Mouse (Mus musculus): ENCODE measurements around the gene Elmsan1. TPM values are rescaled to one million over a fixed set of nuclear protein-coding genes. Genes with fewer than 3 reads are reported as not detected.

Elmsan1 gene
- polyA plus RNA-seq, 1 experiment, result 28.3 TPM

DNA sequence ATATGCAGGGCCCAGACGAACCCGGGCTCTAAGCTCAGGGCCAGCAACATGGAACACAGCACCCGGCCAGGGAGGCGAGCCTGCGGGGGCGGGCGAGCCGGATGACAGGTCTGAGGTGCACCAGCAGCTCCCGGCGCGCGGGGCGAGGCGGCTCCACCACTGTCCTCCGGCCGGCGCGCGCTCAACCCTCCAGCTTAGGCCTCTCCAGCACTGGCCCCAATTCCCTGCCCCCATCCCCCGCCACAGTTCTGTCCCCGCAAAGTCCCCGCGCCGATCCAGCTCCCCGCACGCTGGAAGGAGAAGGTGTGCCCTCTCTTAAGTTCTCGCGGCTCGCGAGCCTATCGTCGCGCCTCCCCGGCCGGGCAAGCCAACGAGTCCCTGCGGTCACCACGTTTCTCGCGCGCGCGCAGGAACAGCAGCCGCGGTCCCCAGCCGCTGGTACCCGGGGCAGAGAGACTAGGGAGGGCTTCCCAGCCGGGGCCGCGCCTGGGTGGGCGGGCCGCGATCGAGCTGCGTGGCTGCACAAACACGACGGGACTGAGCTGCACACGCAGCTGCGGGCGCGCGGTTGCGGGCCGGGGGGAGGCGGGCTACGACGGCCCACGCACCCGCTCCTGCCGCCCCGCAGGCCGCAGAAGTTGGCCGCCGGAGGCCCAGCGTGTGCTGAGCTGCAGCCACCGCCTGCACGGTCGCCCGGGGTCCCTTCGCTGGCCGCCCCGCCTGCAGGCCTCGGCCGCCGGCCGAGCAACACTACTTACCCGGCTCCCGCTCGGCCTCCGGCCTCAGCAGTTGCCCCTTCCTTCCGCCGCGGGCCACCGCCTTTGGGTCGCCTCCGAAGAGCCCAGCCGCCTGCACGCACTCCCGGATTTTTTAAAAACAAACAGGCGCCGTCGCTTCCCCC lies 25.7 kb downstream of the Elmsan1 start:
- no peaks in the 10 kb centered on the region for H3K36me3 ChIP-seq (ENCODE audit: control insufficient read depth, insufficient read depth, low read length, poor library complexity, severe bottlenecking)
- H3K9ac ChIP-seq (ENCODE audit: low read depth, poor library complexity, severe bottlenecking), result peak overlapping the region; percentile 94
- H3K4me1 ChIP-seq (ENCODE audit: control insufficient read depth, insufficient read depth, low read length), result peaks cover 22% of the 10 kb centered on the region
- no peaks in the 10 kb centered on the region for H3K27me3 ChIP-seq (ENCODE audit: control insufficient read depth, insufficient read depth, low read length, poor library complexity, severe bottlenecking)
- no peak for TF ChIP-seq CTCF (IDR thresholded peaks at IDR 0.05; ENCODE audit: low read depth, low read length)
- peak overlapping the region; percentile 29 for H3K27ac ChIP-seq (ENCODE audit: insufficient read depth, low read length)
- H3K4me3 ChIP-seq (ENCODE audit: low read depth, low read length), result peak overlapping the region; percentile 84
- no peaks in the 10 kb centered on the region for H3K9me3 ChIP-seq (replicated peaks; ENCODE audit: control insufficient read depth, insufficient read depth, low read length, poor library complexity, severe bottlenecking)

DNA sequence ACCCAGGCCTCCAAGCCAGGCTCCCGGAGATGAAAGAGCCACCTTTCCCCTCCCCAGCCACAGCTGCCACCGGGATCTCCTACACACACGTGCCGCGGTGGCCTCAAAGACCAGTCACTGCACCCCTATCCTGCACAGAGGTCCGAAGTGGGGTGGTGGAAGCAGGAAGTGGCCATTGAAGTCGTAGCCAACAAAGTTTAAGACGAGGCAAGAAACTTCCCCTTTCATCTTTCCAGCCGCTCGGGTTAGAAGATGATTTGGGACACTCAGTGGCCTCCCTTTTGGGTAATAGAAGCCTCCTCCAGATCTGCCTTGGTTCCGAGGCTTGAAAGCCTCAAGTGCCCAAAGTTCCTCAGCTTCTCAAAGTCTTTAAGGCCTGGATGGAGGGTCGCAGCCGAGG lies 26.4 kb downstream of the Elmsan1 start:
- TF ChIP-seq CTCF (IDR thresholded peaks at IDR 0.05; ENCODE audit: low read depth, low read length) (no peak), EP300 (IDR thresholded peaks at IDR 0.05; ENCODE audit: insufficient read depth, low read depth, low read length) (no peak), POLR2A (IDR thresholded peaks at IDR 0.05; ENCODE audit: insufficient read depth, low read length) (no peak)
- Histone ChIP-seq H3K4me1 (ENCODE audit: control insufficient read depth, insufficient read depth, low read length) (peaks cover 24% of the 10 kb centered on the region), H3K9me3 (replicated peaks; ENCODE audit: control insufficient read depth, insufficient read depth, low read length, poor library complexity, severe bottlenecking) (no peaks in the 10 kb centered on the region), H3K36me3 (ENCODE audit: control insufficient read depth, insufficient read depth, low read length, poor library complexity, severe bottlenecking) (no peaks in the 10 kb centered on the region), H3K4me3 (ENCODE audit: low read depth, low read length) (peak overlapping the region; percentile 84), H3K9ac (ENCODE audit: low read depth, poor library complexity, severe bottlenecking) (peak overlapping the region; percentile 94), H3K27me3 (ENCODE audit: control insufficient read depth, insufficient read depth, low read length, poor library complexity, severe bottlenecking) (no peaks in the 10 kb centered on the region), H3K27ac (ENCODE audit: insufficient read depth, low read length) (no peak overlapping the region)

DNA sequence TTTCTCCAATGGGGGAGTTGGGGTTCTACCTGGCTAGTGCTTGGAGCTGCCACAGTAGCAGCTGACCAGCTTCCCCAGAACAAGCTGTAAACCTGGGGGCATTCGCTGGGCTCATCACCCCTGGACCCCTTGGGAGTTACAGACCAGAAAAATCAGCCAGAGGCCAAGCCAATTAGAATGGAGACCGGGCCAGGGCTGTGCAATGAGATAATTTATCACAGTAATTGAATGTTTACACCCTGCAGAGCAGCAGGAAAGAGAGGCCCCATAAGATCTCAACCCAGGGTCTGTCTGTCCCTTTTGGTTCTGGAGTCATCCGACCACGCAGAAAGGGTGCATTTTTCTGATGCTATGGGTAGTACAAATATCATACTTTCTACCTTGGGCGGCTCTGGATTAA lies 26.9 kb downstream of the Elmsan1 start:
- no peaks in the 10 kb centered on the region for H3K27me3 ChIP-seq (ENCODE audit: control insufficient read depth, insufficient read depth, low read length, poor library complexity, severe bottlenecking)
- TF ChIP-seq POLR2A (IDR thresholded peaks at IDR 0.05; ENCODE audit: insufficient read depth, low read length) (no peak), CTCF (IDR thresholded peaks at IDR 0.05; ENCODE audit: low read depth, low read length) (no peak), EP300 (IDR thresholded peaks at IDR 0.05; ENCODE audit: insufficient read depth, low read depth, low read length) (no peak)
- H3K27ac ChIP-seq (ENCODE audit: insufficient read depth, low read length), result no peak overlapping the region
- H3K9ac ChIP-seq (ENCODE audit: low read depth, poor library complexity, severe bottlenecking), result peak overlapping the region; percentile 94
- H3K36me3 ChIP-seq (ENCODE audit: control insufficient read depth, insufficient read depth, low read length, poor library complexity, severe bottlenecking), result no peaks in the 10 kb centered on the region
- peaks cover 22% of the 10 kb centered on the region for H3K4me1 ChIP-seq (ENCODE audit: control insufficient read depth, insufficient read depth, low read length)
- no peaks in the 10 kb centered on the region for H3K9me3 ChIP-seq (replicated peaks; ENCODE audit: control insufficient read depth, insufficient read depth, low read length, poor library complexity, severe bottlenecking)
- peak overlapping the region; percentile 84 for H3K4me3 ChIP-seq (ENCODE audit: low read depth, low read length)

GRCm38 (mm10) chr12:84191190-84191589 lies 27.5 kb downstream of the Elmsan1 start:
- Histone ChIP-seq H3K9me3 (replicated peaks; ENCODE audit: control insufficient read depth, insufficient read depth, low read length, poor library complexity, severe bottlenecking) (no peaks in the 10 kb centered on the region), H3K9ac (ENCODE audit: low read depth, poor library complexity, severe bottlenecking) (no peak overlapping the region), H3K36me3 (ENCODE audit: control insufficient read depth, insufficient read depth, low read length, poor library complexity, severe bottlenecking) (no peaks in the 10 kb centered on the region), H3K4me3 (ENCODE audit: low read depth, low read length) (no peak overlapping the region), H3K27ac (ENCODE audit: insufficient read depth, low read length) (no peak overlapping the region), H3K27me3 (ENCODE audit: control insufficient read depth, insufficient read depth, low read length, poor library complexity, severe bottlenecking) (no peaks in the 10 kb centered on the region), H3K4me1 (ENCODE audit: control insufficient read depth, insufficient read depth, low read length) (peaks cover 22% of the 10 kb centered on the region)
- TF ChIP-seq CTCF (IDR thresholded peaks at IDR 0.05; ENCODE audit: low read depth, low read length) (no peak), POLR2A (IDR thresholded peaks at IDR 0.05; ENCODE audit: insufficient read depth, low read length) (no peak), EP300 (IDR thresholded peaks at IDR 0.05; ENCODE audit: insufficient read depth, low read depth, low read length) (no peak)

DNA sequence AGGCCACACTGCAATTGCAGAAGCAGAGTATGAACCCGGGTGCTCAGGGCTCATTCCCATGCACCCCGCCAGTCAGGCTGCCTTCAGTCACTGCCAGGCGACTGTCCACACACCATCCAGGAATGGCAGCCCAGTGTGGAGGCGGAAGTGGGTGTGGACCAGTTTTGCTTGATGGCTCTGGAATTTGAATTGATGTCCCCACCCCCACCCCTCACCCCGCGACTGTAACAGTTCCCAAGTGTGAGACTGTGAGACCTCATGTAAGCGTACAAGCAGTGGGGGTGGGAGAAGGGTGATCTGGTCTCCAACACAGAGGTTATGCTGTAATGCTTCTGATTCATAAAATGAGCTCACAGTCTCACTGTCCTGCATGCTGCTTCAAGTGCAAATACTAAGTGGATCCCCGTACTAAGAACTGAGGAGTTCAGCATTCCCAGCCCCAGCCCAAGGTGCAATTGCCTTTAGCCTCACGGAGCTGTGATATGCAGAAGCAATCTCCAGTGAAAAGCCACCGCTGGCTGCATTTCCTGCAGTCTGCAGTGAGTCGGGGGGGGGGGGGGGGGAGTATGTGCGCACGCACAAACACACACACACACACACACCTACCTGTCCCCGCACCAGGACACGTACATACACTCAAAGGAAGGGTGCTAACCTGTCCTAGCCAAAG lies 28.4 kb downstream of the Elmsan1 start:
- no peak for TF ChIP-seq CTCF (IDR thresholded peaks at IDR 0.05; ENCODE audit: low read depth, low read length)
- peak; percentile 69; the same call in 1 of the 2 replicates for TF ChIP-seq EP300 (IDR thresholded peaks at IDR 0.05; ENCODE audit: insufficient read depth, low read depth, low read length)
- no peak for TF ChIP-seq POLR2A (IDR thresholded peaks at IDR 0.05; ENCODE audit: insufficient read depth, low read length)
- H3K36me3 ChIP-seq (ENCODE audit: control insufficient read depth, insufficient read depth, low read length, poor library complexity, severe bottlenecking), result no peaks in the 10 kb centered on the region
- no peak overlapping the region for H3K27ac ChIP-seq (ENCODE audit: insufficient read depth, low read length)
- H3K4me3 ChIP-seq (ENCODE audit: low read depth, low read length), result peak overlapping the region; percentile 11
- H3K4me1 ChIP-seq (ENCODE audit: control insufficient read depth, insufficient read depth, low read length), result peaks cover 17% of the 10 kb centered on the region
- 0 out of 2 replicates have a peak overlapping the region, but pooled peaks have one; percentile 24 for H3K9ac ChIP-seq (ENCODE audit: low read depth, poor library complexity, severe bottlenecking)
- no peaks in the 10 kb centered on the region for H3K9me3 ChIP-seq (replicated peaks; ENCODE audit: control insufficient read depth, insufficient read depth, low read length, poor library complexity, severe bottlenecking)
- H3K27me3 ChIP-seq (ENCODE audit: control insufficient read depth, insufficient read depth, low read length, poor library complexity, severe bottlenecking), result no peaks in the 10 kb centered on the region

All from ES-Bruce4 (cell line).